Mouse (Mus musculus): ENCODE measurements around the gene Tmprss7. TPM values are rescaled to one million over a fixed set of nuclear protein-coding genes. Genes with fewer than 3 reads are reported as not detected.

Tmprss7 gene
- total RNA-seq, 4 experiments from 2014 or later = 1.3 to 3.3 (median 1.8) TPM

GRCm38 (mm10) chr16:45686833-45687232, 6.6 kb downstream of the Tmprss7 start:
- no peak for DNase-seq (ENCODE audit: low spot score in 2 of 2)

GRCm38 (mm10) chr16:45685295-45685694, 8.2 kb downstream of the Tmprss7 start:
- DNase-seq (ENCODE audit: low spot score in 2 of 2) = peak in 1 of 2 experiments; percentile 24

DNA sequence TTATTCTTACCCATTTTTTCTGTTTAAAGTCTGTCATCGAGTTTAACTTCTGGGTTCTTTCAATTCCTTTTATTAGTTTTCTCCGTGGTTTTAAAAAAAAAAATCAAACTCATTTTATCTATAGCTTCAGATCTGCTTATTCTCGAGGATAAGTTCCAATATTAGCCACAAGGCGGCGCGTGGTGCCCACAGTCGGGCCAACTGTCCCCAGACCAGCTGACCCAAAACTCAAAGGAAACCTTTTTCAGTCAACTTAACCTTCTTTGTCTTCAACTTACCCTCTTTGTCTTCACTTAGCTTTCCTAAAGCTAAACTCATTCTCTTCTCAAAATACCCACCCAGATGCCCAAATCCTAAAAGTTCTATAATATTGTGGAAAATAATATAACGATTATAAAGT, 8.6 kb downstream of the Tmprss7 start:
- DNase-seq (ENCODE audit: low spot score in 2 of 2) = peak in 1 of 2 experiments; percentile 50

DNA sequence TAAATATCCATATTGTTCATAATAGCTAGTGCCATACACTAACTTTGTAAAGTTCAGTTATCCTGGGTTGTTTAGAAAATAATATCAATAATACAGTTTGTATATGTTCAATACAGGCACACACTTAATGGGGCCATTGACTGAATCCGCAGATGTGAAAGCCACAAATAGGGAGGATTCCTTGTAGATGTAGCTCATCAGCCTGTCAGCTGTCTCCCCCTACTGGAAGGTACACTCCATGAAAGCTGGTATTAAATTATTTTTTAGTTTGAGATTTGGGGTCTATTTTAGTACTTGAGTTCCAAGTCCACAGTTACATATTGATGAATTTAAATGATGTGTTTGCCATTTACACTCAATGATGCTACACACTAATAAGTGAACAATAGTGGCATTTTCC, 17.0 kb downstream of the Tmprss7 start:
- no peak for DNase-seq (ENCODE audit: low spot score in 2 of 2)

DNA sequence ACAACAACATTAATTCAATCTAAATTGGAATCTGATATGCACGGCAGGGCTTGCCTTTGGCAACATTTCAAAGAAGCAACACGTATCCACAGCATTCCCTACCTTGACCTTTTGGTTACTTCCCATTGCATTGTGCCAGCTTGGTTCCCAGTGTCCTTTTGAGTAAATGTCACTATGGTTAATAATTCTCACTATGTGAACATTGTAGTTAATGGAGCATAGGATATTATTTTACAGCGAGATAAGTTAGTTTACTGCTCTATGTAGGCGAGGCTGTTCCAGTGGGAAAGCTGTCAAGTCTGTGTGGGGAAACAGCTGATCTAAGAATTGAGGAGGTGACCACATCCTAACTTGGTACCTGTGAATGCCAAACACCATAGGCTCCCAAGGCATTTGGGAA, 23.5 kb downstream of the Tmprss7 start:
- no peak for DNase-seq (ENCODE audit: low spot score in 2 of 2)

- DNase-seq (ENCODE audit: low spot score in 2 of 2) = no peak
These were observed 25.3 kb downstream of the Tmprss7 start for GRCm38 (mm10) chr16:45668178-45668577.

- no peak for DNase-seq (ENCODE audit: low spot score in 2 of 2)
These were observed 27.3 kb downstream of the Tmprss7 start for GRCm38 (mm10) chr16:45666136-45666535.

DNA sequence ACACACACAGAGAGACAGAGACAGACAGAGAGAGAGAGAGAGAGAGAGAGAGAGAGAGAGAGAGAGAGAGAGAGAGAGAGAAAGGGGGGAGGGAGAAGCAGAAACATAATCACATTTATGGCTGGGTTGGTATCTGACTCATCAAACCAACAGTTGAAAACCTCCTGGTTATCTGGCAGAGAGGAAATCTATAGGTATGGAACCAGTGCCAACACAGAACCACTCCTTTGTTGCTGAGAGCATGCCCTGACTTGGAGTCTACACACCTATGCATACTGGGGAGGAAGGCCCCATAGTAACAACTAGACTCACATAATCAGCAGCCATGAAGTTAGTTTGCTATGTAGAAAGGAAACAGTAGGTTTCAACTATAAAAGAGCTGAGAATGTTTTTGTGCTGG, 31.1 kb downstream of the Tmprss7 start:
- no peak for DNase-seq (ENCODE audit: low spot score in 2 of 2)

DNA sequence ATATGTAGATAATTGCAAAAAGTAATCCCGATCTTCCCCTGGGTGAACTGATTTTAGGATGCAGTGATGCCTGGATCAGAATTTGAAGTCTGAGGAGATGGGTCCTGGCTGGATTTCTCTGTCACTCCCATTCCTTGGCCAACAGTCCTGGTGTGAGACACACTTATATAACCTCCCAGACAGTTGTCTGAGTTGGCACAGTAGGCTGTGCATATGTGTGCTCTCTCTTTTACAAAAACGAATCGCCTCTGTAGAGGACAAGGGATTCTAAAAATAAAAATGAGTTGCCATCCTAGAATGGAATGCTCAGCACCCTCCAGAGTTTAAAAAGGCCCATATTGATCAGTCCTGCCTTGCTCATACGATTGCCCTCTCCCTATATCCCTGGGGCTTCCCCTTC, 33.9 kb downstream of the Tmprss7 start:
- peak in 1 of 2 experiments; percentile 49 for DNase-seq (ENCODE audit: low spot score in 2 of 2)

GRCm38 (mm10) chr16:45658248-45658647, 35.2 kb downstream of the Tmprss7 start:
- no peak for DNase-seq (ENCODE audit: low spot score in 2 of 2)

DNA sequence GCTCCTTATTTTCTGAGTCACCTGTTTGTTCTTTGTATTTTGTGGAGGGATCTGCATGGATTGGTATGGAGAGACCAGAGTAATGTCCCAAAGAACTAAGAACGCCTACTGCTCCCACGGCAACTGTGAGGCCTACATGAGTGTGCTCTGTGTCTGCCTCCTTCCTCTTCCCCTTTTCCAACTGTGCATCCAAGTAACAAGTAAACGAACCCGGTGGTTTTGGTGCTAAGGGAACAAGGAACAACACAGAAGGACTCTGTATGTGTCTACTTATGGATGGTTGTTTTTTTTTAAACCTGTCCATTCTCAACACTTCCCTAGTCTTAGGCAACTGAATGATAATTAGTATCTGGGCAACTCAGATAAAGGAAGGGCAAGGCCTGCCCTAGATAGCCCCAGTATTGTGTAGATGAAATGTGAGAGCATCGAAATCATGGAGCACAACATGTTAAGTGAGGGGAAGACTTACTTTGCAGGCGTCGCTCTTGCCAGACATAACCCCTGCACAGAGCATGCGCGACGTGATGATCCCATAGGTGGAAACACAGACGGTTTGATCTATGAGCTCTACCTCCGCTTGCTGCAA, 35.8 kb downstream of the Tmprss7 start:
- DNase-seq (ENCODE audit: low spot score in 2 of 2) = no peak

GRCm38 (mm10) chr16:45654465-45654864, 39.0 kb downstream of the Tmprss7 start:
- DNase-seq (ENCODE audit: low spot score in 2 of 2) = no peak

- DNase-seq (ENCODE audit: low spot score in 2 of 2) = no peak
These were observed 39.5 kb downstream of the Tmprss7 start, which contains the start of gene BC016579 for GRCm38 (mm10) chr16:45653934-45654332. Gene BC016579 (minus strand): TSS chr16:45654068.

- no peak for DNase-seq (ENCODE audit: low spot score in 2 of 2)
These were observed 40.2 kb downstream of the Tmprss7 start for GRCm38 (mm10) chr16:45653009-45653933.

DNA sequence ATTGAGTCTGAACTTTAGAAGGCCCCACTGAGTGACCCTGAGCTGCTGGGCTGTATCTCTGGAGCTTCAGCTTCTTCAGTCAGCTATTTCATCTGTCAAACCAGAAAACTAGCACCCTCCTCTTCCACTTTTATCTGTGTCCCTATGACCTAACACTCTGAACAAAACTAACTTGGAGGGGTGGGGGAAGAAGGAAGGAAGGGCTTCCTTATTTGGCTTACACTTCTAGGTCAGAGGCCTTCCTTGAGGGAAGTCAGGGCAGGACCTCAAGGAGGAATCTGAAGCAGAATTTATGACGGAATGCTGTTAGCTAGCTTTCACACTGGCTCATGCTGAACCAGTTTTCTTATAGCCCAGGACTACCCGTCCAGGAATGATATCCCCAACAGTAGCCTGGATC, 42.0 kb downstream of the Tmprss7 start:
- no peak for DNase-seq (ENCODE audit: low spot score in 2 of 2)

DNA sequence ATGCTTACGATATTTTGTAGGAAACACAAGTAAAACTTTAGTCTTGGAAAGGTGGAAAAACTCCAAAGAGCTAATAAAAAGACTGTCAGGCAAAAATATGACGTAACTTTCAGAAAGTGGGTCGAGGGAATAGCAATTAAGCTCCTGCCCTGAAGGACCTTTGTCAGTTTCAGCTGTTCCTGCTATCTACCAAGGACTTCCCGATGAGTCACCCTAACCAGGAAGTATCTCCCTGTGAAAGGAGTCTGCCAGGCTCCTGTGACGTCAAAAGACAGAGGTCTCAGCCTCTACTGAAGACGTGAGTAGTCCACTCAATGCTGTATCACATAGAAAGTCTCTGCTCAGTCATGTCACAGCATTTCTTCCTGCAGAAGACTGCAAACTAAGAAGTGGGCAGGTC, 49.1 kb downstream of the Tmprss7 start:
- DNase-seq (ENCODE audit: low spot score in 2 of 2) = no peak

GRCm38 (mm10) chr16:45643944-45644343, 49.5 kb downstream of the Tmprss7 start:
- no peak for DNase-seq (ENCODE audit: low spot score in 2 of 2)

DNA sequence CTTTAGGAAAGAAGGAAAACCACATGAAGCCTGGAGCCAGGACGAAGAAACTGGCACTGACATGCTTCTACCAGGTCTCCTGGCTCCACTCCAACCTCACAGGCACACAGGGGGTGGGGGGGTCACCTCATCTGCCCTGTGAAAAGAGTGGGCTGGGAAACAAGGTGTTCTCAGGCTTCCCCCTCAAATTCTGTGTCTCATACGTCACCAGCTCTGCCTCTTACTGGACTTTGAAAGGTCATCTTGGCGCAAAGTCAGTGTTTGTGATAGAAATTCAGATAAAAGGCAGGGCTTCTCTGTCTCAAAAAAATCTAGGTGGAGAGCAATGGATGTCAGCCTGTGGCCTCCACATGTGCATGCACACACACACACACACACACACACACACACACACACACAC, 52.2 kb downstream of the Tmprss7 start:
- no peak for DNase-seq (ENCODE audit: low spot score in 2 of 2)

DNA sequence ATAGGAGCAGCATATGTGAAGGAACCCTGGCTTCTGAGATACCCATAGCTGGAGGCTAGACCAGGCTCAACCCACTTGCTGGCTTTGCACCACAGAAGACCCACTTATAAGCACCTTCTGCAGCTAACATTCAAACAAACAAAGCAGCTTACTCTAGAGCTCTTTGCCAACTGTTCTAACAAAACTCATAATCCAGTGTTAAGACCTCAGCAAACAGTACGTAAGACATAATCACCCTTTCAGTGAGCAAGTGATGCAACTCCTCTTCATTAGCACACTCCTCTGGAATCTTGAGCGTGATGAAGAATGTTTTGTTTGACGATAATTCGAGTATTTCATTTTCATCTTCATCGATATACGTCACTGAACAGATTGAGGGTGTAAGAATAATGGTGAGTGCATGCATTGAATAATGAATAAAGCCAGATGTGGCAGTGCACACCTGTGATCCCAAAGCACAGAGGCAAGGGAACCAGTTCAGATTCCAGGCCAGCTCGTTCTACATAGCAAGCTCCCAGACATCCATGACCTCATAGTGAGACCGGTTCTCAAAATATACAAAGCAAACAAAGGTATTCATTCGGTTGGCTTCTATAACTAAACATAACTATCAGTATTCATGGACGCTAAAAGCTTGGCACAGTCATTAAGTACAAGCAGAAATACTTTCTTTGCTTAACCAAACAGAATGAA, 53.2 kb downstream of the Tmprss7 start:
- no peak for DNase-seq (ENCODE audit: low spot score in 2 of 2)

GRCm38 (mm10) chr16:45635826-45636225, 57.6 kb downstream of the Tmprss7 start:
- no peak for DNase-seq (ENCODE audit: low spot score in 2 of 2)

GRCm38 (mm10) chr16:45632420-45632819, 61.0 kb downstream of the Tmprss7 start:
- no peak for DNase-seq (ENCODE audit: low spot score in 2 of 2)

DNA sequence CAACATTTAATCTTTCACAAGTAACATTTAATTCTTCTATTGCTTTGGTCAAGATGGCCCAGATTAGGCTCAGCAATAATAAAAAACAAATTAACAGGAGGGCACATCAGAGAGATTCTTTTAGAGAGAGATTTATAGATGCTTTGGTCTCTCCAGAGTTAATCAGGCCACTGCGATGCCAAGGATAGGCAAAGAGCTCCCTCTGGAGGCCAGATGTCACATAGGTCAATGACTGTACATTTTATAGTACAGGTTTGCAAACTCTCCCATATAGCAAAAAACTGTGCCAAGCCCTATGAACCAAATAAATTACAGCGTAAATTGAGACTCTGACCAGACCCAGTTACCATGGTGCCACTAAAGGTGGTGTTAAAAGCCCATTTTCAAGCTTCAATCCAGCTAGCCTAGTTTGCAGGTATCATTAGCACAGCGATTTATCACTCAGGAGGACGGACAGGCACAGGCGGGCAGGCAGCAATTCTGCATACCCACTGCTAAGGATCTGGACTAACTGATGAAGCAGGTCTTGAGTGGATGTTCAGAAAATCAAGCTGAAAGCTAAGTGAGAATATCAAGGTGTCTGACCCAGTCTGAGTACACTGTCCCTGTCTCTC, 63.0 kb downstream of the Tmprss7 start:
- DNase-seq (ENCODE audit: low spot score in 2 of 2) = peak in 1 of 2 experiments; percentile 13

Data from left cerebral cortex, adult 8-10 months (tissue).